ENCODE assay signal across 9 mouse cellular contexts in the genomic region with DNA sequence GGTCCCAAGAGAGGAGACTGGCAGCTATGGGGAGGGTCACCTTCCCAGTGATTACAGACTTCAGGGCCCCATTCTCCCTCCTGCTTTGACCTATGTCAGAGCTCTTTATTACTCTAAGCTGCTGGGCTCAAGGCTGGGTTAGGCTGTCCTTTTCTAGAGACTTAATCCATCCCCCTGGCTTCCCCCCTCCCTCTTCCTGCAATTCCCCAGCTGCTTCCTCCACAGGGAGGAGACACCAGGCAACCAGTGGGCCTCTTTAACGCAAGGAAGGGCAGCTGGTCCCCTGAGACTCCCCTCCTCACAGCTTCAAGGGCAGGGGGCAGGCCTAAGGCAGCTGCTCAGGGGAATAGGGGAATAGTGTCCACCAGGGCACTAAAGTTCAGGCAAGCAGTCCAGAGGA. TPM values are rescaled to one million over a fixed set of nuclear protein-coding genes. Genes with fewer than 3 reads are reported as not detected.
A peak's percentile ranks its signal among the peaks of the same experiment; 100 is the strongest.
DNase-seq lines count a peak whose midpoint lies in the region; ATAC-seq and TF ChIP-seq lines count a peak whose summit lies in the region.
"Had no signal": no experiment of that assay in that cellular context is flagged by ENCODE, and none has a peak within 500 bp of the region (broad histone marks: within the 10 kb centered on the region; RNA-seq: fewer than 3 reads in every experiment).

No protein-coding gene starts in this region.

- no peak for TF ChIP-seq POLR2A in myocyte (IDR thresholded peaks at IDR 0.05; ENCODE audit: insufficient read length, low read depth)

- 5% methylated on average over 1 of the region's 1 CpGs for WGBS in heart, embryonic 10.5 days
- 10% methylated on average over 1 of the region's 1 CpGs for WGBS in hindbrain, postnatal 0 days

- no peaks in the 10 kb centered on the region for H3K36me3 ChIP-seq in heart, embryonic 10.5 days
- H3K36me3 ChIP-seq in hindbrain, postnatal 0 days (ENCODE audit: insufficient read depth, low read length): no peaks in the 10 kb centered on the region
- no peaks in the 10 kb centered on the region for H3K36me3 ChIP-seq in myocyte (ENCODE audit: control insufficient read depth, insufficient read depth)
- H3K36me3 ChIP-seq: embryonic facial prominence, embryonic 15.5 days had no signal

- no peak for ATAC-seq in hindbrain, postnatal 0 days

- DNase-seq in heart, adult 11 months: peak; percentile 99
- DNase-seq in heart, embryonic 10.5 days (ENCODE audit: low spot score): no peak
- DNase-seq in embryo, embryonic 10.5 days (ENCODE audit: low spot score): peak; percentile 63
- no peak for DNase-seq in hindbrain, postnatal 0 days (ENCODE audit: low spot score)
- no peak for DNase-seq in urinary bladder, postnatal 36 days (ENCODE audit: low spot score in 2 of 2)
- no peak for DNase-seq in layer of hippocampus, postnatal 36 days
- no peak for DNase-seq in testis, postnatal 10 days (ENCODE audit: low spot score)

- 0 out of 2 replicates have a peak, but pooled peaks have one; percentile 16 for TF ChIP-seq CTCF in hindbrain, postnatal 0 days (IDR thresholded peaks at IDR 0.05; ENCODE audit: low read depth)

- H3K27ac ChIP-seq in heart, embryonic 10.5 days: no peak overlapping the region
- H3K27ac ChIP-seq in hindbrain, postnatal 0 days: no peak overlapping the region
- H3K27ac ChIP-seq: embryonic facial prominence, embryonic 15.5 days had no signal

- H3ac ChIP-seq in myocyte (ENCODE audit: control insufficient read depth, insufficient read length): no peak overlapping the region

- peak overlapping the region; percentile 97; the same call in 1 of the 2 replicates for H3K4me2 ChIP-seq in hindbrain, postnatal 0 days (ENCODE audit: low read depth, low read length)
- peak overlapping the region; percentile 91 for H3K4me2 ChIP-seq in myocyte (ENCODE audit: low read depth)

- no peak overlapping the region for H3K9ac ChIP-seq in hindbrain, postnatal 0 days (replicated peaks; ENCODE audit: low read length)
- H3K9ac ChIP-seq: embryonic facial prominence, embryonic 15.5 days had no signal

- no peaks in the 10 kb centered on the region for H3K9me3 ChIP-seq in heart, embryonic 10.5 days
- no peaks in the 10 kb centered on the region for H3K9me3 ChIP-seq in hindbrain, postnatal 0 days (ENCODE audit: low read length)
- H3K9me3 ChIP-seq: embryonic facial prominence, embryonic 15.5 days had no signal

- no peak overlapping the region for H3K4me3 ChIP-seq in heart, embryonic 10.5 days
- no peak overlapping the region for H3K4me3 ChIP-seq in hindbrain, postnatal 0 days (ENCODE audit: low read length)
- no peak overlapping the region for H3K4me3 ChIP-seq in myocyte
- H3K4me3 ChIP-seq: embryonic facial prominence, embryonic 15.5 days had no signal

- H3K4me1 ChIP-seq in heart, embryonic 10.5 days: peaks cover 50% of the 10 kb centered on the region
- peaks cover 13% of the 10 kb centered on the region for H3K4me1 ChIP-seq in hindbrain, postnatal 0 days (ENCODE audit: insufficient read depth, low read length)

- H3K27me3 ChIP-seq in heart, embryonic 10.5 days (ENCODE audit: insufficient read depth, poor library complexity, severe bottlenecking): peaks cover 26% of the 10 kb centered on the region
- H3K27me3 ChIP-seq in hindbrain, postnatal 0 days (ENCODE audit: insufficient read depth, low read length): no peaks in the 10 kb centered on the region
- no peaks in the 10 kb centered on the region for H3K27me3 ChIP-seq in myocyte (ENCODE audit: control insufficient read depth, insufficient read depth, insufficient read length)

- no peaks in the 10 kb centered on the region for H3K79me2 ChIP-seq in myocyte (ENCODE audit: control insufficient read depth, insufficient read depth)

TF ChIP-seq in myocyte, 11 proteins besides CTCF, POLR2A, EP300 and RAD21:
- no peak for TF ChIP-seq USF1 (IDR thresholded peaks at IDR 0.05; ENCODE audit: low read depth)
- TF ChIP-seq POLR2AphosphoS2 (IDR thresholded peaks at IDR 0.05; ENCODE audit: insufficient read length, low read depth): no peak
- TF ChIP-seq REST (IDR thresholded peaks at IDR 0.05; ENCODE audit: insufficient read depth, insufficient read length): no peak
- no peak for TF ChIP-seq CEBPB (IDR thresholded peaks at IDR 0.05; ENCODE audit: insufficient read depth, poor library complexity, severe bottlenecking)
- TF ChIP-seq MAX (IDR thresholded peaks at IDR 0.05; ENCODE audit: low read depth): no peak
- TF ChIP-seq MYOG (IDR thresholded peaks at IDR 0.05; ENCODE audit: control insufficient read depth in 1 of 3, insufficient read depth in 1 of 3, insufficient read length in 2 of 3, low read depth in 2 of 3): peak in 1 of 3 experiments; percentile 70
- TF ChIP-seq MYOD1 (IDR thresholded peaks at IDR 0.05; ENCODE audit: control insufficient read depth in 1 of 3, insufficient read length in 2 of 3, low read depth in 2 of 3): peak in 2 of 3 experiments; percentile 42 to 45
- TF ChIP-seq E2F4 (IDR thresholded peaks at IDR 0.05; ENCODE audit: insufficient read depth): no peak
- TF ChIP-seq TCF12 (IDR thresholded peaks at IDR 0.05; ENCODE audit: insufficient read depth, poor library complexity, severe bottlenecking): no peak

RNA-seq across cellular contexts. Expression of a gene that starts 1.9 kb away (rescaled TPM):
- 50.7 and 54.0 TPM in 2 replicates for polyA plus RNA-seq in heart, embryonic 10.5 days (2016; fragmentation: Nextera tagmentation; extraction: Ambion mirVana)
- 37.8 and 46.3 TPM in 2 replicates for total RNA-seq in hindbrain, postnatal 0 days (2014; rRNA removed)
- polyA plus RNA-seq in hindbrain, postnatal 0 days (2015; fragmentation: Nextera tagmentation; extraction: Ambion mirVana): 63.4 and 64.4 TPM in 2 replicates
- 78.6 TPM for polyA plus RNA-seq in myocyte (2012; fragmentation: generic; extraction: Trizol)
- 10 to 100 TPM; 40.9 to 41.8 TPM for total RNA-seq in layer of hippocampus, postnatal 36 days (2021)

RNA-seq across cellular contexts. Expression of a gene that starts 34.9 kb away (rescaled TPM):
- 3.2 and 4.3 TPM in 2 replicates for polyA plus RNA-seq in heart, embryonic 10.5 days (2016; fragmentation: Nextera tagmentation; extraction: Ambion mirVana)
- 37.8 and 44.9 TPM in 2 replicates for total RNA-seq in hindbrain, postnatal 0 days (2014; rRNA removed)
- polyA plus RNA-seq in hindbrain, postnatal 0 days (2015; fragmentation: Nextera tagmentation; extraction: Ambion mirVana): 12.9 and 14.8 TPM in 2 replicates
- polyA plus RNA-seq in myocyte (2012; fragmentation: generic; extraction: Trizol): 0.37 TPM
- 1 to 10 TPM; 2.0 to 2.1 TPM for total RNA-seq in layer of hippocampus, postnatal 36 days (2021)

RNA-seq across cellular contexts. Expression of a gene that starts 49.4 kb away (rescaled TPM):
- 30.0 and 44.4 TPM in 2 replicates for polyA plus RNA-seq in heart, embryonic 10.5 days (2016; fragmentation: Nextera tagmentation; extraction: Ambion mirVana)
- 13.8 and 16.3 TPM in 2 replicates for total RNA-seq in hindbrain, postnatal 0 days (2014; rRNA removed)
- 18.8 and 19.9 TPM in 2 replicates for polyA plus RNA-seq in hindbrain, postnatal 0 days (2015; fragmentation: Nextera tagmentation; extraction: Ambion mirVana)
- 16.2 TPM for polyA plus RNA-seq in myocyte (2012; fragmentation: generic; extraction: Trizol)
- total RNA-seq in layer of hippocampus, postnatal 36 days (2021): 10 to 100 TPM; 46.1 to 53.8 TPM

RNA-seq across cellular contexts. Expression of a gene that starts 58.0 kb away (rescaled TPM):
- polyA plus RNA-seq in heart, embryonic 10.5 days (2016; fragmentation: Nextera tagmentation; extraction: Ambion mirVana): 28.1 and 34.2 TPM in 2 replicates
- total RNA-seq in hindbrain, postnatal 0 days (2014; rRNA removed): 26.5 and 35.8 TPM in 2 replicates
- 23.3 and 25.6 TPM in 2 replicates for polyA plus RNA-seq in hindbrain, postnatal 0 days (2015; fragmentation: Nextera tagmentation; extraction: Ambion mirVana)
- 15.5 TPM for polyA plus RNA-seq in myocyte (2012; fragmentation: generic; extraction: Trizol)
- 1 to 10 TPM; 5.9 to 6.2 TPM for total RNA-seq in layer of hippocampus, postnatal 36 days (2021)

Comparison
In these comparisons a context has a peak if more than half of its experiments do, and no peak if none do; other contexts are left out.
1. DNase-seq: peak in heart, adult 11 months (single experiment) and embryo, embryonic 10.5 days (single experiment); none in heart, embryonic 10.5 days (single experiment), hindbrain, postnatal 0 days (single experiment), urinary bladder, postnatal 36 days (0 of 2), layer of hippocampus, postnatal 36 days (0 of 2) and testis, postnatal 10 days (single experiment).